Mouse (Mus musculus) ovary, postnatal 36 days (tissue): ENCODE results near the gene Apof.

Experiments
- DNase-seq: peaks from one replicate; pipeline ENCODE4 v3.0.0; 2022; ENCODE audit warnings: low spot score, mixed read lengths

The Apof gene

DNA sequence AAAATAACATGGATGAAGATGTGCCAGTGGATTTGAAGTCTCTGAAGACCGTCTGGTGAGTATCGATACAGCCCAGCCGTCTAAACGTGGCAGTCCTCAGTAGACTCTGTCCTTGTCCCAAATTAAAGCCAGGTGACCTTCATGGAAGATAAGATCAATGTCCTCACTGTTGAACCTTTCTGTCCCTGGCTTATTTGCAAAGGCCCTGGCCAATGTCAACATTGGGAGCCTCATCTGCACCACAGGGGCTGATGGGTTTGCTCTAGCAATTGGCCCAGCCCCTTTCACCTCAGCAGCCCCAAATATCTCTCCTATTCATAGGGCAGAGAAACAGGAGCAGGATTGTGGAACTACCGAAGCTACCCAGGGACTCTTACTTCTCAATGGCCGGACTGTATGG lies at the start of gene Apof:
TSS of gene Apof (plus strand) at position 301 of the 400 bp plus-strand sequence.
- no peak for DNase-seq

DNA sequence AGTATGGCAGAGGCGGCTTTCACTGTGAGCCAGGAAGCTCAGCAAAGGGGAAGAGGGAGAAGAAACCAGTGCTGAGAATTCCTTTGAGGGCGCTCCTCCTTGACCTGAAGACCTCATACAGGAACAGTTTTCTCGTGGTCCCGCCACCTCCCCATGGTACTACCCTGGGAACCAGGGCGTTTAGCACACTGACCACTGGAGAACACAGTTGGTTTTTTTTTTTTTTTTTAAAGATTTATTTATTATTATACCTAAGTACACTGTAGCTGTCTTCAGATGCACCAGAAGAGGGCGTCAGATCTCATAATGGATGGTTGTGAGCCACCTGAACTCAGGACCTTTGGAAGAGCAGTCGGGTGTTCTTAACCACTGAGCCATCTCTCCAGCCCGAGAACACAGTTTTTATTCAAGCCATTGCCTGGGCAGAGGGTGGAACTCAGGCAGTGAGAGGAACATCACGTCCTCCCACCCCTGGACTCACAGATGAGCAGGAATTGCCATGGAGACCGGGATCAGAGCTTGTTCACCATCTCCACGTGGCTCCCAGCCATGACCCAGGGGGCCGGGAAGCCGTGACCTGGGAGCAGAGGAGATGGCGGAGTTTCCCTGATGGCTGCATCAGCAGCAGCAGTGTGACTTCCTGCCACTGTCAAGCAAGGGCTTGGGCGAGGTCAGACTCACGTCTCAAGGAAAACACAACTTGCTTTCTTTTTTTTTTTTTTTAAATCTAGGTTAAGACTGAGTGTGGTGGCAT lies 46.8 kb upstream of the Apof start:
- no peak for DNase-seq

GRCm38 (mm10) chr10:128225064-128225463 lies 43.4 kb upstream of the Apof start:
- no peak for DNase-seq

DNA sequence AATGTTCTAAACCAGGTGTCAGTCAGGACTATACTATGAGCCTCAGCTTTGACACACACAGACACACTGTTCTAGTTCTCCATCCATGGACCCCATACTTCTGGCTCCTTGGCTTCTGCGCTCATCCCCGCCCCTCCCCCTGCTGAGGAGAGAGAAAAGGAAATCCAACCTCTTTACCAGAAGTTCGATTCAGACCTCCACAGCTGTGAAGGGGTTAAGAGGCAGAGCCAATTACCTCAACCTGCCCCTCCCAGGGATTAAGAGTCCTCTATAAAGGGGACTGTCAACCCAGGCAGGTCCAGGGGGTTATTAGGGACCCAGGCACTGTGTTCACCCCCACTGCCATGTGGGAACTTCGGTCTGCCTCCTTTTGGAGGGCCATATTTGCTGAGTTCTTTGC lies 42.9 kb upstream of the Apof start, which contains the start of gene Mip:
TSS of gene Mip (plus strand) at position 301 of the 400 bp plus-strand sequence.
- no peak for DNase-seq

DNA sequence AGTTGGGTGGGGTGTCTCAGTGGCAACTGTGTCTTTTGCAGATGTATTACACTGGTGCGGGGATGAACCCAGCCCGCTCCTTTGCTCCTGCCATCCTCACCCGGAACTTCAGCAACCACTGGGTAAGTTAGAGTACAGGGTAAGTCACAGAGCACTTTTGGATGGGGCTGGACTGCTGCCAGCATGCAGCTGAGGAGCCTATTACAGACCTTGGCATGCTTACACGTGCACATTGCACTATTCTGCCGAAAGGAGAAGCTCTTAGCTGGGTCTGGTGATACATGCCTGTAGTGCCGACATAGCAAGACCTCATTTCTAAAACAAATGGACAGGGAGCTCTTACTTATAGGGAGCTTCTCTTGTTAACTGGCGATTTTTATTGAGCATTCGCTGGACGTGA lies 40.9 kb upstream of the Apof start:
- DNase-seq: no peak

- DNase-seq: no peak
These were observed 40.5 kb upstream of the Apof start for GRCm38 (mm10) chr10:128228009-128228408.

- DNase-seq: no peak
These were observed 37.9 kb upstream of the Apof start for GRCm38 (mm10) chr10:128230582-128230981.

GRCm38 (mm10) chr10:128231146-128231545 lies 37.3 kb upstream of the Apof start:
- DNase-seq: no peak

DNA sequence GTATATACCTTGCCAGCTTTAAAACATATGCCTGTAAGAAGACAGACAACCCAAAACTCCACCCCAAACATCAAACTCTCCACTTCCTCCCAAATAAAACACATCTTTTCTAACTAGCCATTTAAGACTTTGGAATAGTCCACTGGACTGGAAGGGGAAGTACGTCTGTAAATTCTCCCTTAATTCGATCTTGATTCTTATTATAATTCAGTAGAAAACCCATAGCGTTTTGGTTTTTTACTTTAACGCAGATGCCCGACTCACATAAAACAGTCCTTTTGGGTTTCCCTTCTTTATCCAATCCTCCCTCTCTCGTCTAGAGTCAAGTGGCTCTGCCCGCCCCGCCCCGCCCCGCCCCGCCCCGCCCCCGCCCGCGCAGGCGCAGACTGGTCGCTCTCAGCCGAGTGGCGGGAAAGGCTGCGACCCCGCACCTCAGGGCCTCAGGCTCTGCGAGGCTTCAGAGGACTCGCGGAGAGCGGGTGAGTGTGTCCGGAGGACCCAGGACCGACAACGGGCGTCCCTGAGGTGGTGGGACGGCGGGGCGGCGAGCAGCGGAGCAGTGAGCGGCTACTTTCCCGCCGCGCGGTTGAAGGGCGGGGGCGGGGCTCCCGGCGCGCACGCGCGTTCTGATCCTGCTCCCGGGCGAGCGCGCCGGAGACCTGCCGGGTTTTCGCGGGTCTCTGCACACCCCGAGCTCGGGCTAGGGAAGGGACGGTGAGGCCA lies 36.6 kb upstream of the Apof start, which contains the start of gene Timeless:
TSS of gene Timeless (plus strand) at position 369 of the 723 bp plus-strand sequence.
- peak; percentile 88 for DNase-seq

DNA sequence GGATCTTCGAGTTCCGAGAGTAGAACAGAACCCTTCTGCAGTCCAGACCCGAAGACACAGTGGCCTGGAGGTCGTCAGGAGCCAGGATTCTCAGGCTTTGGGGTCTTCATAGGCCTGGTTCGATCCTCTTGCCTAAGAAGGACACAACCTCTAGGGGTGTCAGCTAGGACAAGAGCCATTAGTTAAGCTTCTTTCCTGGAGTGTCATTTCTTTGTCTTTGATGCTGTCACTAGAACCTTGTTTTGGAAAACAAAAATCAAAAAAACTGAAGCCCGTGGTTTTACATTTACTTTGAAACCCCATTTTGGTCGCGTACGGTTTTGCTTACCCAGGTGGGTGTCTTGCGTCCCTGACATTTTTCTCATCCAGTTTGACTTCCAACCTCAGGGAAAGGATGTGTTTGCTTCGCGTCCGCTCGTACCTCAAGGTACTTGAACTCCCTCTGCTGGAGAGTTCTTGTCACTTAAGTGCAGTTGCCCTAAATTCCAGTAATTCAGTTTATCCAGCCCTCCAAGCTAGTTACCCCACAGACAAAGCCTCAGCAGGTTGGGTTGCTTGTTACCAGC lies 36.0 kb upstream of the Apof start:
- DNase-seq: peak; percentile 15

GRCm38 (mm10) chr10:128236321-128236720 lies 32.1 kb upstream of the Apof start:
- no peak for DNase-seq

DNA sequence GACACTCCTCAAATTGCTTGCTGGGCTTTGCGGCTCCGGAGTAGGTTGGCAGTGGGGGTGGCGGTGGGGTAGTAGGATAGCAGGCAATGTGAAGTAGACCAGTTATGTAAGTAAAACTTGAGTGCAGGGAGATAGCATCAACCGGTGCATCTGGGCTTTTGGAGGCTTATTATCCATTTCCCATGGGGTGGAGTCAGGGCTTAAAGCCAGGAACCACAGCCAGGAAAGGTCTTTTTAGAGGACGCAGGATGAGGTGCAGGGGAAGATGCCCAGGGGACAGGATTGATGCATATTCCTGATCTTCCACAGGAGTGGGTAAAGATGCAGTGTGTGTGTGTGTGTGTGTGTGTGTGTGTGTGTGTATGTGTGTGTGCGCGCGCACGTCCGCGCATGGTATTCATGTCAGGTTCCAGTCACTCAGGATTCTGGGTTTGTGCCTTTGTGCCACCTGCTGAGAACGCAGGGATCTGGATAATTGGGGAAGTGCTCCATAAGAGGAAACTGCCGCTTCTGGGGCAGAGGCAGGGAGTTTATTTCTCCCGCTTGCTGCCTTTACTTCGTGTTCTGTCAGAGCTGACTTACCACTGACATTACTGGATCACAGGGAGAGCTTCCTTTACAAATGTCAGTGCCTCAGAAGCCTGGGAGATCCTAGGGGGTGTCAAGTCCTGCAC lies 30.5 kb upstream of the Apof start:
- DNase-seq: no peak

DNA sequence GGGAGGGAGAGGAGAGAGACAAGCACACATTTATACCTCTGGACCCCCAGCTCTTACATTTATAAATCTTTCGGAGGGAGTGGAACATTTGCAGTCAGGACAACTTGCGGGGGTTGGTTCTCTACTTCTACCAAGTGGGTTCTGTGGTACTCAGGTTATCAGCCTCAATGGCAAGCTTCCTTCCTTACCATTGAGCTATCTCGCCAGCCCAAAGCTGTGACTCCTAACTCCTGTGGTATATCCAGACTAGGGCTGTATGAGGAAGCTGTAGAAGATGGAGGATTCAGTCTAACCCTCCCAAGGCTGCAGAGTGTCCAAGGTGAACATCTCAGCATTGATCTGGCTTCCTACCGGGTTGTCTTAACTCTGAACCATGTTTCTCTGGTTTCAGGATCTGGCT lies 29.3 kb upstream of the Apof start:
- DNase-seq: no peak

- no peak for DNase-seq
These were observed 28.3 kb upstream of the Apof start for GRCm38 (mm10) chr10:128240131-128240530.

GRCm38 (mm10) chr10:128243252-128243651 lies 25.2 kb upstream of the Apof start:
- no peak for DNase-seq

DNA sequence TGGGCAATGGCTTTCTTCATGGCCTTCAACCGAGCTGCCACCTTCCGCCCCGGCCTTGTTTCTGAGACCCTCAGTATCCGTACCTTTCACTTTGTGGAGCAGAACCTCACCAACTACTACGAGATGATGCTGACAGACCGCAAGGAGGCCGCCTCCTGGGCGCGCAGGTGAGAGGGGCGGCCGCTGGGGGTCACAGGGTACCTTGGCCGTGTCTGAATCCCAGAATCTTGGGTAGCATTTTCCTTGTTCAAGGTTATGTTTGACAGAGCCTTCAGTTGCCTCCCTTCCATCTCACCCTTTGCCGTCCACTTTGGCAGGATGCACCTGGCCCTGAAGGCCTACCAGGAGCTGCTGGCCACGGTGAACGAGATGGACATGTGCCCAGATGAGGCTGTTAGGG lies 24.4 kb upstream of the Apof start:
- no peak for DNase-seq

DNA sequence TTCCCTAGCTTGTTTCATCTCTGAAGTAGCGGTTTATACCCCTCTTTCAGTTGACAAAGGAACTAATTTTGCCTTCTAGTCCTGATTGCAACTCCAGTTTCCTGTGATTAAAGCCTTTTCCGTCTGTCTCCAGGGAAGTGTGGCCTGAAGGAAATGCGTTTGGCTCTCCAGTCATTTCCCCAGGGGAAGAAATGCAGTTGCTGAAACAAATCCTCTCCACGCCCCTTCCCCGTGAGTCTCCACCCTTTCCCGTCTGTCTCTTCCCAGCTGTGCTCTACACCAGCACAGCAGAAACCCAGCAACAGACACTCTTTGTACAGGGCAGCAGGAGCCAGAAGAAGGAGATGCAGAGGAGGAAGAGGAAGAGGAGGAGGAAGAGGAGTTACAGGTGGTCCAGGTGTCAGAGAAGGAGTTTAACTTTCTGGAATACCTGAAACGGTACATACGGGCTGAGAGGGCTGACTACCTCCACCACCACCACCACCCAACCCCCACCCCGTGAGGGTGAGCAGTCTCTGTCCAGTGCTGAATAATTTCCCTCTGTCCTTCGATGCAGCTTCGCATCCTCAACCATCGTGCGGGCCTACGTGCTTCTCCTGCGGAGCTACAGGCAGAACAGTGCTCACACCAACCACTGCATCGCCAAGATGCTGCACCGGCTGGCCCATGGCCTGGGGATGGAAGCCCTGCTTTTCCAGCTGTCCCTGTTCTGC lies 21.3 kb upstream of the Apof start:
- DNase-seq: no peak

DNA sequence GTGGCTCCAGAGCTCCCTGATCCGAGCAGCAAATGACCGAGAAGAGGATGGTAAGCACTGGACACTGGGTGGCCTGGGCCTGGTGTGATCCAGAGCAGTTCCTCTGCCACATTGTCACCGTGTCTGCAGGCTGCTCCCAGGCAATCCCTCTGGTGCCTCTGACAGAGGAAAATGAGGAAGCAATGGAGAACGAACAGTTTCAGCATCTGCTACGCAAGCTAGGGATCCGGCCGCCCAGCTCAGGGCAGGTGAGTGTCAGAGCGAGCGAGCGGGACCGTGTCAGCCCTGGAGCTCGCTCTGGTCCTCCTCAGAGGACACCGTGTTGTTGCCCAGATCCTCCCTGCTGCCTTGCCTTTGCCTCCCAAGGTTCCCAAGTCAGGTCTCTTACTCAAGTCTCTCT lies 17.9 kb upstream of the Apof start:
- DNase-seq: no peak

- no peak for DNase-seq
These were observed 14.7 kb upstream of the Apof start, which contains the start of gene Apon for GRCm38 (mm10) chr10:128253677-128254255. Gene Apon, plus strand, starts transcription at chr10:128254096.

GRCm38 (mm10) chr10:128255925-128256324 lies 12.5 kb upstream of the Apof start:
- DNase-seq: no peak

GRCm38 (mm10) chr10:128256328-128256727 lies 12.1 kb upstream of the Apof start:
- no peak for DNase-seq
